Comparison of ENCODE assay signal across 7 mouse cellular contexts in the genomic region with DNA sequence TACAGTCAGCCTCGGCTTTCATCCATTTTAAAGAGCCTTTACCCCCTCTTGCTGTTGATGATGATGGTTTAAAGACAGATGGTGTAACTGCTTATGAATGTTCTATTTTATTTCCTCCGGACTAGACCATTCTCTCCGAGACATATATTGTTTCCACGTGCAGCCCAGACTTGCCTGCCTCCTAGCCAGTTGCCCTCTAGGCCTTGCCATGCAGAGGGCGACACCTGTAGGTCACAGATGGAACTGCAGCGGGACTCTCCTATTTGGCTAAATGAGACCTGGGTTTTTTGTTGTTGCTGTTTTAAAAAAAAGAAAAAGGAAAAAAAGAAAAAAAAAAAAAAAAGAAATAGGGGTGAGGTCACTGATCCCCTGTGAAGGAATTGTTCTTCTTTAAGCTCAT.
DNase-seq lines count a peak whose midpoint lies in the region; ATAC-seq and TF ChIP-seq lines count a peak whose summit lies in the region.

No protein-coding gene starts in this region.

- peak; percentile 93 for ATAC-seq in megakaryocyte progenitor cell, adult 5-6 weeks (replicated peaks; ENCODE audit: poor library complexity)

- no peak for TF ChIP-seq POLR2A in brain, embryonic 14.5 days (IDR thresholded peaks at IDR 0.05; ENCODE audit: borderline replicate concordance, extremely low read depth, insufficient read depth, insufficient read length, poor library complexity, severe bottlenecking)

- peak; percentile 58 for DNase-seq in Muller cell, postnatal 12 days (ENCODE audit: inconsistent ontology term)
- DNase-seq in brain, embryonic 14.5 days (ENCODE audit: low read depth) = peak; percentile 87
- DNase-seq in fibroblast of lung, adult 2 months (ENCODE audit: low read depth) = peak; percentile 71
- peak; percentile 94 for DNase-seq in heart, postnatal 4 days
- peak; percentile 80 for DNase-seq in left cerebral cortex, adult 11 months (ENCODE audit: low spot score)
- DNase-seq in right cerebral cortex, postnatal 36 days (ENCODE audit: low spot score in 2 of 2) = peak; percentile 75 to 77

- peak; percentile 99 for TF ChIP-seq CTCF in brain, embryonic 14.5 days (IDR thresholded peaks at IDR 0.05; ENCODE audit: borderline replicate concordance, extremely low read depth, insufficient read depth, insufficient read length)

Comparison
In these comparisons a context has a peak if more than half of its experiments do, and no peak if none do; other contexts are left out.
1. Peak in every context shown above with its lines: DNase-seq and ATAC-seq.